Mouse (Mus musculus): ENCODE results near the gene Trio.

- TF ChIP-seq CTCF (IDR thresholded peaks at IDR 0.05; ENCODE audit: borderline replicate concordance, insufficient read depth, low read depth, low read length) (no peak), POLR2A (IDR thresholded peaks at IDR 0.05; ENCODE audit: borderline replicate concordance, insufficient read depth, low read length) (no peak)
Measured at GRCm38 (mm10) chr15:27702031-27702971, 323.3 kb downstream of the Trio start.
